Mouse (Mus musculus) bone marrow, adult 2 months (tissue): ENCODE data around the gene Zscan26.

Experiments
- CTCF ChIP-seq: fragments of 200-500 bp; IDR thresholded peaks from 2 replicates; pipeline ENCODE4 v1.5.1; 2011; ENCODE audit warnings: low read length, control low read depth; ENCODE audit not compliant: control insufficient read depth, insufficient read depth
- POLR2A ChIP-seq: fragments of 200-500 bp; IDR thresholded peaks from 2 replicates; pipeline ENCODE4 v1.6.1; 2011; ENCODE audit warnings: low read depth, mild to moderate bottlenecking, control low read depth, low read length, borderline replicate concordance; ENCODE audit not compliant: control insufficient read depth

- TF ChIP-seq CTCF: no peak
- TF ChIP-seq POLR2A: no peak
These were observed 52.4 kb downstream of the Zscan26 start for GRCm38 (mm10) chr13:21401166-21401565.
